Mouse (Mus musculus) midbrain, embryonic 10.5 days (tissue): Measurements from ENCODE around the gene Igf2bp3. TPM values are rescaled to one million over a fixed set of nuclear protein-coding genes. Genes with fewer than 3 reads are reported as not detected.

Experiments used
- DNase-seq: peaks from one replicate; pipeline ENCODE4 v3.0.0-alpha.2; 2017; ENCODE audit warnings: low spot score
- H3K27ac ChIP-seq: fragments of 300-500 bp; sonication (generic); replicated peaks from 2 replicates; pipeline ENCODE4 v1.5.1; 2016; ENCODE audit warnings: mild to moderate bottlenecking
- H3K27me3 ChIP-seq: fragments of 300-500 bp; sonication (generic); 2 replicates; pipeline ENCODE4 v1.6.1; 2016; ENCODE audit warnings: low read depth, mild to moderate bottlenecking; ENCODE audit not compliant: poor library complexity, severe bottlenecking
- H3K36me3 ChIP-seq: fragments of 300-500 bp; sonication (generic); 2 replicates; pipeline ENCODE4 v1.6.1; 2016; ENCODE audit warnings: mild to moderate bottlenecking, moderate library complexity
- H3K4me1 ChIP-seq: fragments of 300-500 bp; sonication (generic); 2 replicates; pipeline ENCODE4 v1.6.1; 2016
- H3K4me3 ChIP-seq: fragments of 300-500 bp; sonication (generic); 2 replicates; pipeline ENCODE4 v1.5.1; 2016; ENCODE audit warnings: mild to moderate bottlenecking, moderate library complexity
- H3K9me3 ChIP-seq: fragments of 300-500 bp; sonication (generic); replicated peaks from 2 replicates; pipeline ENCODE4 v1.6.1; 2016; ENCODE audit warnings: mild to moderate bottlenecking
- WGBS: fragments of 180-500 bp; shearing (Covaris S2); methylation state at CpG from one replicate; pipeline ENCODE4 v1.1.7; 2016; 5-methylcytosine and 5-hydroxymethylcytosine counted together
- polyA plus RNA-seq: library from polyadenylated mRNA; unstranded; fragments of >200 nt; fragmentation: Nextera tagmentation; extraction: Ambion mirVana; gene quantifications from 2 replicates; pipeline ENCODE4 v1.2.1, GENCODE M21; 2016

The Igf2bp3 gene
- polyA plus RNA-seq, 1 experiment from 2014 or later: 148 TPM

DNA sequence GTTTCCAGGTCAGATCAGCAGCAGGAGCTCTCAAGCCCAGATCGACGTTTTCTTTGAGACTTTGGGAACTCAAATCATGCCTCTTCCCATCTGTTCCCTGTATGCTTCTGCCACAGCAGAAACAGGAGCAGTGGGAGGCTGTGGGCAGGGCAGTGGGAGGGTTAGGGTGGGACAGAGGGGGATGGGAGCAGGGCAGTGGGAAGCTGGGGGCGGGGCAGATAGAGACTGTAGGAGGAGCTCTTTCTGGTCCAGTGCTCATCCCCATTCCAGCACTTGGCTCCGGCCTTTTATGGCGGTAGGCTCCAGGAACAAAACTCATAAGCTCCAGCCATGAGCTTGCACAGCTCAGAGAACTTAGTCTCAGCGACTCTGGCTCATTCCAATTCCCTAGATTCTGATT is 49.7 kb downstream of the Igf2bp3 start:
- 24% methylated on average over 6 of the region's 6 CpGs for WGBS
- H3K4me3 ChIP-seq: no peak overlapping the region
- H3K36me3 ChIP-seq: peaks cover 15% of the 10 kb centered on the region; the same call in 1 of the 2 replicates
- peaks cover 39% of the 10 kb centered on the region for H3K4me1 ChIP-seq
- no peaks in the 10 kb centered on the region for H3K27me3 ChIP-seq
- H3K9me3 ChIP-seq: no peaks in the 10 kb centered on the region
- 0 out of 2 replicates have a peak overlapping the region, but pooled peaks have one; percentile 6 for H3K27ac ChIP-seq
- DNase-seq: peak; percentile 57

DNA sequence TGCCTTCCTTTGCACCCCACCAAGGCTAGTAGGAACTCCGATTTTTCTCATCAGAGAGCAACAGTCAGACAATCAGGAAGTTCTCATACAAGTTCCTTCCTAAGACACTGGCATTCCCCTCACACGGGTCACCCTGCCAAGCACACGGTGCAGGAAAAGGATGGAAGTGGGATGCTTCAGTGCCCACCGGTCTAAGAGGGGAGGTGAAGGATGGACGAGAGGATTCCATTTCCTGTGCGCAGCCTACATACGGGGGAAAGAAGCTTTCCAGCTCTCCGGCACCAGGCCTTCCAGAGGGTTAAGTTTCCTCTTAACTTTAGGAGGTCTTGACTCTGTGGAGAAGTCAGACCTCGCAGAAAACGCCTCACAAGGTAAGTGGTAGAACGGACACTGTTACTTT is 50.1 kb downstream of the Igf2bp3 start:
- Histone ChIP-seq H3K27me3 (no peaks in the 10 kb centered on the region), H3K27ac (0 out of 2 replicates have a peak overlapping the region, but pooled peaks have one; percentile 6)

DNA sequence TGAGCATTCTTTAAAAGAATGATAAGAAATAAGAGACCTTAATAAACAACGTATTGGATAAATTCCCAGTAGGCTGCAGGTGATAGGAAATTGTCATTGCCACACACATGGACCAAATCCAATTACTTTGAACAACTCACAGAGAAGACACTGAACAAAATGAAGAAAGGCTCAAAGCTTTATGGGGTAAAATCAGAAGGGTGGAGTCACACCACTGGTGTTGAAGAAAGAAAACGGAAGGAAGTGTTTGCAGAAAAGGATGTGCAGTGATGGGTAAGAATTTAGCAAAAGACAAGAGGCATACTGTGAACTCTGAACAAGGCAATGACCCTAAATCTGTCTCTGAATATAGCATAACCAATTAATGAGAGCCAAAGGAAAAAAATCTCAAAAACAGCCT is 54.8 kb downstream of the Igf2bp3 start:
- no peak for DNase-seq
- no peak overlapping the region for H3K4me3 ChIP-seq
- peaks cover 7% of the 10 kb centered on the region for H3K4me1 ChIP-seq
- no peaks in the 10 kb centered on the region for H3K27me3 ChIP-seq
- no peak overlapping the region for H3K27ac ChIP-seq
- WGBS: 88% methylated on average over 2 of the region's 2 CpGs
- peaks cover 6% of the 10 kb centered on the region for H3K36me3 ChIP-seq
- H3K9me3 ChIP-seq: no peaks in the 10 kb centered on the region

More for the DNA sequence above, 50.1 kb downstream of the Igf2bp3 start:
- Histone ChIP-seq H3K4me1 (peaks cover 39% of the 10 kb centered on the region), H3K36me3 (peaks cover 15% of the 10 kb centered on the region; the same call in 1 of the 2 replicates), H3K9me3 (no peaks in the 10 kb centered on the region), H3K4me3 (no peak overlapping the region)
- 73% methylated on average over 11 of the region's 11 CpGs for WGBS
- DNase-seq: no peak

DNA sequence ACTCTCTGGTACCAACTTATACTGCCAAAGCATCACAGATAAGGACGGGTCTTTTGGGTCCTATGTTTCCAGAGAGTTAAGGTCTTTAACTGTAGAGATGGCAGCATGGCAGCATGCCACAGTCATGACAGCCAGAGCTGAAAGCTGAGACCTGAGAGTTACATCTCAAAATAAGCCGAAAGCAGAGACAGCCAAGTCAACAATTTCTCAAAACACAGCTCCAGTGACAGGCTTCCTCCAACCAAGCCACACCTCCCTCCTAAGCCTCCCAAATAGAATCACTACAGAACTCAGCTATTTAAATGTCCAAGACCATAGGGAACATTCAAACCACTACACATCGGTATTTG is 58.0 kb downstream of the Igf2bp3 start:
- H3K4me1 ChIP-seq: peaks cover 5% of the 10 kb centered on the region; the same call in 1 of the 2 replicates
- DNase-seq: no peak
- H3K9me3 ChIP-seq: no peaks in the 10 kb centered on the region
- no peaks in the 10 kb centered on the region; the same call in none of the 2 replicates for H3K36me3 ChIP-seq
- no peaks in the 10 kb centered on the region for H3K27me3 ChIP-seq
- 96% methylated on average over 3 of the region's 3 CpGs for WGBS
- no peak overlapping the region for H3K4me3 ChIP-seq
- H3K27ac ChIP-seq: no peak overlapping the region

DNA sequence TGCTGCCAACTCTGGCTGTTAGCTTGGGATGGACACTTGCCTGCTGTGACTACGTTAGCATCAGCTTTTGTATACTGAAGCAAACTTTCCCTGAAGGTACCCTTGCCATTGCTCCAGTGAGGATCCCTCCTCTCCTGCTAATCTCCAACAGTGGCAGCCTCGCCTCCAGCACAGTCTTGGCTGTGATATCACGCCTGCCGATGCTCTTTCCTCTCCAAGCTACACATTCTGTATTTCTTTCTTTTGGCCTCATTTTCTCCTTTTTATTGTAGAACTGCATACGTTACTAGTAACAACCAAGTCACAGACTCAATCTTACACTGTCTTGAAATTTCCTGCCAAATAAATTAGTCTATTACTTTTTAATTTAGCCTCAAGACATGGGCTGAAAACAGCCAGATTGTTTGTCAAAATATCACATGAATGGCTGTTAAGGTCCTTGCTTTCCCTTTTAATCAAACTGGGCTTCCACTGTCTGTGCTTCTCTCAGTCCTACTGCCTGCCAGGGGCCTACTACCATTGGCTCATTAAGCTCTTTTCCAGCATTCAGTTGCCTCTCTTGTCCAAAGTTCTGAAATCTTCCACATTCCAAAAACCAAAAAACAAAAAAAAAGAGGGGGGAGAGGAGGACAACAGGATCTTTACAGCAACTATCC is 58.5 kb downstream of the Igf2bp3 start:
- no peaks in the 10 kb centered on the region for H3K27me3 ChIP-seq
- H3K4me3 ChIP-seq: no peak overlapping the region
- no peaks in the 10 kb centered on the region for H3K9me3 ChIP-seq
- peaks cover 9% of the 10 kb centered on the region; the same call in 1 of the 2 replicates for H3K4me1 ChIP-seq
- H3K36me3 ChIP-seq: no peaks in the 10 kb centered on the region; the same call in none of the 2 replicates
- 87% methylated on average over 5 of the region's 5 CpGs for WGBS
- no peak overlapping the region for H3K27ac ChIP-seq
- DNase-seq: no peak

DNA sequence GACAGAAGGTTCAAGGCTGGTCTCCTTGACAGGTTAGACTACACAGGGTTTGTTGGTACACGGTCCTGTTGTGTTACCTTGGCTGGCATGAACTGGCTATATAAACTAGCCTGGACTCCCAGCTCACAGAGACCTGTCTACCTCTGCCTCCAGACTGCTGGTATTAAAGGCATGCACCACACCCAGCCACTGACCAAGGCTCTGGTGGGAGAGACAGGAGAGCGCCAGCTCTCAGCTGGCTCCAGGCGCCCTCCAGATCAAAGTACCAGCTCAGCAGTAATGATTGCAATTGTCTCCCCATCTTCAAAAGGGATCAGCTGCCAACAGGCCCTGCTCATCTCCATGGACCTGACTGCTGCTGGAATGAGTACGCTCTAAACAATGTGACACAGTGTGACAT is 63.3 kb downstream of the Igf2bp3 start:
- Histone ChIP-seq H3K27ac (no peak overlapping the region), H3K9me3 (no peaks in the 10 kb centered on the region), H3K4me3 (no peak overlapping the region), H3K4me1 (peaks cover 34% of the 10 kb centered on the region; the same call in 1 of the 2 replicates), H3K27me3 (no peaks in the 10 kb centered on the region), H3K36me3 (no peaks in the 10 kb centered on the region; the same call in 1 of the 2 replicates)
- WGBS: 75% methylated on average over 4 of the region's 4 CpGs
- DNase-seq: no peak

DNA sequence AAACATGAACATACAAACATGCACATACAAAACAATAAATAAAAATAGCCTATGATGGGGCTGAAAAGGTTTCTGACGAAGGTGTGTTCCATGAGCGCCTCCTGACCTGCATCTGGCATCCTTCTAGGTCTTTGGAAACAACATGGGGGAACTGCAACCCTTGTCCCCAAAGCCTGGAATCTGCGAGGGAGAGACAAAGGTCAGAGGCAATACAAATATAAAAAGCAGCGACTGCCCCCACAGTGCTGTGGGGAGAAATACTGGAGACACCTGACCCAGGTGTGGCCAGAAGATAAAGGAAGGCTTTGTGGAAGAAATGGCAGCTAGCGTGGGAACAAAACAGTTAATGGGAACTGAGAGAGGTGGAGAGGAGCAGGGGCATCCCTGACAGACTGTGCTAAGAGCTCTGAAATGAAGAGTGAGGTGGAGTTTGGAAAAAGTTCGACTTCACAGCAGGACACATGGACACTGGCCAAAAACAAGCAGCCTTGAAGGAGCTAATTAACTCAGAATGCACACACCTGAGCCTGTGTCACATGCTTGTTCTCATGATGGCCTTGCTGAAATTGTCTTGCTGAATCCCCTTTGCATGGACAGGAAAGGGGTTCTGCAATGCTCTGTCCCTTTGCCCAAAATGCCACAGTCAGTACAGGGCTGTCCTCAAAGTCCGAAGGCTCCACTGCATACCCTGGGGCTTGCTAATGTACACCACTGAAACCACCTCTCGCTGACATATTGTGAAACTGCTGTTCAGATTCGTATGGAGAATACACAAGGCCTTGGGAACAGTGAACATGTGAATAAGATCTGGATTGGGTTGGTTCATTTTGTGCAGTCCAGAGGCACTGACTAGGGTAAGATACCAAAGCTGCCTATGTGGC is 64.2 kb downstream of the Igf2bp3 start:
- Histone ChIP-seq H3K36me3 (peaks cover 3% of the 10 kb centered on the region; the same call in 1 of the 2 replicates), H3K27me3 (no peaks in the 10 kb centered on the region), H3K27ac (no peak overlapping the region), H3K4me3 (no peak overlapping the region), H3K9me3 (no peaks in the 10 kb centered on the region), H3K4me1 (peaks cover 42% of the 10 kb centered on the region; the same call in 1 of the 2 replicates)
- no peak for DNase-seq
- 88% methylated on average over 9 of the region's 9 CpGs for WGBS

DNA sequence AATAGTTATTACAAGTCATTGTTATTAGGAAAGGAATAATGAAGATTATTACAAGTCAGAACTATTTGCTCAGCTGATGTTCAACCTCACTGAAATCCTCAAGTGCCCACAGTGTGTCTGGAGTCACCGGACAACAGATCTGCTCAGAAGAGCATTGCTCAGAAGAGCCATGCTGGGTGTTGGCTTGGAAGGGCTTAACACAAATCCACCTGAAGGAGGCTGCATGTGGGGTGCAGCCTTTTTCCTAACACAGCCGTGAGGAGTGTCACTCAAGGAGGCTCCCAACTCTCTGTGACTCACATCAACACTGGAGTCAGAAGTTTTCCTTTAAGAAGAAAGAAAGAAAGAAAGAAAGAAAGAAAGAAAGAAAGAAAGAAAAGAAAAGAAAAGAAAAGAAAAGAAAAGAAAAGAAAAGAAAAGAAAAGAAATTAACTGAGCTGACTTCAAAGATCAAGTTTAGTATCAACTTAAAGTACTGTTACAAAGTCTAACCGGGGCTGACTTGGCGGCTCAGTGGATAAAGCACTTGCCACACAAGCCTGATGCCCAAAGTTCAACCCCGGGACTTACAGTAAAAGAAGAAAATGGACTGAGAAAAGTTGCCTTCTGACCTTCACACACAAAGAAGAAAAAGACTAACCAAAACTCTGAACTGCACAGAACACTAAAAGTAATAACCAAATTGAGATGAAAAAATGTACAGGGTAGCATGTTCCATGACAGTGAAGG is 65.4 kb downstream of the Igf2bp3 start:
- no peak overlapping the region for H3K4me3 ChIP-seq
- 84% methylated on average over 5 of the region's 5 CpGs for WGBS

DNA sequence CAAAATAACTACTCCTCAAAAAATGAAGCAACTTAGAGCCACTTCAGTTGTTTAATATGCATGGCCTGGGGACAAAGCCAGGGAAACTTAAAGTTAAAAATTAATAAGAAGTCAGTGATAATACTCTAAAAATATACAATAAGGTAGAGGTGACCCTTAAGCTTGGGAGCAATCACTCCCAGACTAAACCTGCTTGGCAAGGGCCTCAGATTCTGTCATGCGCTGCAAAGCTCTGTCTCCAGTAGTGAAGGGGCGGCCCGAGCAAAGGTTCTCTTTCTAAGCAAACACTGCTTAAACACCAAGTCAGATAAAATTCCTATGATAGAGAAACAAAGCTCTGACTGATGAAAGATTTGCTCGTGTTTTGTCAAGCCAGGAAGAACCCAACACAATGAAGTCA is 66.0 kb downstream of the Igf2bp3 start:
- H3K4me1 ChIP-seq: peaks cover 50% of the 10 kb centered on the region; the same call in 1 of the 2 replicates
- 83% methylated on average over 4 of the region's 4 CpGs for WGBS
- peaks cover 3% of the 10 kb centered on the region; the same call in 1 of the 2 replicates for H3K36me3 ChIP-seq
- no peaks in the 10 kb centered on the region for H3K9me3 ChIP-seq
- H3K4me3 ChIP-seq: no peak overlapping the region
- H3K27ac ChIP-seq: no peak overlapping the region
- no peaks in the 10 kb centered on the region for H3K27me3 ChIP-seq
- no peak for DNase-seq

More for the DNA sequence above, 65.4 kb downstream of the Igf2bp3 start:
- Histone ChIP-seq H3K4me1 (peaks cover 50% of the 10 kb centered on the region; the same call in 1 of the 2 replicates), H3K27ac (no peak overlapping the region), H3K27me3 (no peaks in the 10 kb centered on the region), H3K9me3 (no peaks in the 10 kb centered on the region), H3K36me3 (peaks cover 3% of the 10 kb centered on the region; the same call in 1 of the 2 replicates)
- no peak for DNase-seq

DNA sequence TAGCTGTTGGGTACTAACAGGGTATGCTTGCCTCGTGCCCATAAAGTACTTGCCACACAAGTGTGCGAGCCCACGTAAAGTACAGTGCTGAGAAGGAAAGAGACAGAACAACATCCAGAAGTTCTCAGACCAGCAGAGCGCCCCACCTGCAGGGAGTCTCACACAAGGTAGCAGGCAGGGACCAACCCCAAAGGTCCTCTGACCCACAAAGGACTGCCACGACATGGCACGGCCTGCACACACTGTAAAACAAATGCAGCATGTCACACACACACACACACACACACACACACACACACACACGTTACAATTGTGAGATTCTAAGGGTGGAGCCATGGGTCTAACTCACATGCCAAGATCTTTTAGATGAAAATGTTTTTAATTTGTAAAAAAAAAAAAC is 66.4 kb downstream of the Igf2bp3 start:
- Histone ChIP-seq H3K27me3 (no peaks in the 10 kb centered on the region), H3K9me3 (no peaks in the 10 kb centered on the region), H3K4me3 (no peak overlapping the region), H3K36me3 (peaks cover 3% of the 10 kb centered on the region; the same call in 1 of the 2 replicates), H3K27ac (no peak overlapping the region), H3K4me1 (peaks cover 50% of the 10 kb centered on the region; the same call in 1 of the 2 replicates)
- no peak for DNase-seq
- WGBS: 93% methylated on average over 7 of the region's 7 CpGs

DNA sequence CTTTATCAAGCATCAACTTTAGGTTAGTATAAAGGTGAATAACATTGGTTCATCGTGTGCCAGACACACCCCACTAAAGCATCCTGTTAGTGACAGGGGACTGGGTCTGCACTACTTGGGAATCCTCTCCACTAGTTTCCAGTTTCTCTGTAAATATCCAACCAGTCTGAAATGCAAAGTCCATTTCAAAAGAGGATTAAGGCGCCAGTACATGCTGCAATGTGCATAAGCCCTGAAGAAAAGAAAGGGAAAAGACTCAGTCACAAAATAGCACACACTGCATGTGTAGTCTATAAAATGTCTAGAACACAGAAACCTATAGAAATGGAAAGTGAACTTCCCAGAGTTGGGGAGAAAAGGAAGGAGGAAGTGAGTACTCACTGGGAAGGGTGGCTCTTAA is 68.3 kb downstream of the Igf2bp3 start:
- no peak for DNase-seq
- Histone ChIP-seq H3K36me3 (peaks cover 3% of the 10 kb centered on the region; the same call in 1 of the 2 replicates), H3K4me3 (no peak overlapping the region), H3K27ac (no peak overlapping the region), H3K27me3 (no peaks in the 10 kb centered on the region), H3K9me3 (no peaks in the 10 kb centered on the region), H3K4me1 (peaks cover 45% of the 10 kb centered on the region; the same call in 1 of the 2 replicates)
- 81% methylated on average over 2 of the region's 2 CpGs for WGBS

DNA sequence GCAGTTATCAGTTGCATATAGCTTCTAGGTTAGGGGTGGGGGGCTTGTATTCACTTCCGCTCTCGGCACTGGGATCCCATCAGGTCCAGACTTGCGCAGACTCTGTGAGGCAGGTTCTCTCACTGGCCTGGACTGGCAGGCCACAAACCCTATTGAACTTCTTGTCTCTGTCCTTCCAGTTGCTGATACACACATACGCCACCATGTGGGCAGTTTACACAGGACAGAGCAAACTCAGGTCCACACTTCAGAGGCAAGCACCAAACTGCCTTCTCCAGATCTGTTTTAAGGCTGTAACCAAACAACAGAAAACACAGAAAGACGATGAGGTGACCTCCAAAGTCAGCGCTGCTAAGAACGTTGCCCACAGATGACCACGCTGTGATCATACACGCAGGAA is 72.3 kb downstream of the Igf2bp3 start:
- Histone ChIP-seq H3K36me3 (peaks cover 19% of the 10 kb centered on the region), H3K4me1 (peaks cover 49% of the 10 kb centered on the region), H3K27ac (no peak overlapping the region), H3K27me3 (no peaks in the 10 kb centered on the region), H3K9me3 (no peaks in the 10 kb centered on the region), H3K4me3 (no peak overlapping the region)
- DNase-seq: no peak
- WGBS: 87% methylated on average over 9 of the region's 9 CpGs
